Mouse (Mus musculus) induced T-regulatory cell, adult 2 months (primary cell): ENCODE measurements at regions not wholly inside any gene's neighbourhood (a gene's known extent, or its start where the extent isn't known, plus 50 kb on each side); places are given as distances from the start of the nearest gene placed in this dataset.

ENCODE experiments used
- DNase-seq: peaks from one replicate; pipeline ENCODE4 v3.0.0-alpha.2; 2012; ENCODE audit warnings: low read depth

- DNase-seq: no peak
Observed at GRCm38 (mm10) chr7:68440661-68441150, 167.1 kb downstream of the Fam169b start.

- DNase-seq: no peak
Observed at GRCm38 (mm10) chr7:68428946-68429345, 155.3 kb downstream of the Fam169b start.

DNA sequence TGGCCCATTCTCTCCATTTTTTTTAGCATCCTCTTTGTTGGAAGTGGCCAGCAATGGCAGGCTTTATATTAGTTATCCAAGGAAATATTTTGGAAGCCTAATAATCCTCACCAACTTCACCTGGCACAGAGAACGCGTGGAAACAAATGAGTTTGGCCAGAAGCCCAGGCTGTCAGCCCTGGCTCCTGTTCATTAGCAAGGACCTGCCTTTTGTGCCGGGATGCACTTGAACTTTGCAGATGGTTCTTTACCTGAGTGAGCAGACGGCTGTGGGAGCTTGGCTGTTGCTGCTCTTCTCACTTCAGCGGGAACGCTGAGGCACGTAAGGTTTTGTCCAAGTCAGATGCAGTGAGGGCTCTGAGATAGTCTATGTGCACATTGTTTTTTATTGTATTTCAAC lies 142.3 kb downstream of the Fam169b start:
- no peak for DNase-seq

GRCm38 (mm10) chr7:68412786-68413185 lies 139.1 kb downstream of the Fam169b start:
- no peak for DNase-seq
